Mouse (Mus musculus): ENCODE results near the gene Zfhx2.

GRCm38 (mm10) chr14:55066042-55066441 is 26.1 kb downstream of the Zfhx2 start:
- no peak for TF ChIP-seq ZNF384 (IDR thresholded peaks at IDR 0.05; ENCODE audit: low read depth, low read length)
- TF ChIP-seq POLR2A (IDR thresholded peaks at IDR 0.05; ENCODE audit: control insufficient read depth in 1 of 2, insufficient read depth in 1 of 2, low read depth in 1 of 2, low read length in 2 of 2, poor library complexity in 1 of 2) = no peak
- TF ChIP-seq MAZ (IDR thresholded peaks at IDR 0.05; ENCODE audit: low read depth, low read length) = no peak
- no peak for TF ChIP-seq EP300 (IDR thresholded peaks at IDR 0.05; ENCODE audit: low read depth in 1 of 2, low read length in 2 of 2)
- no peak for TF ChIP-seq E2F4 (IDR thresholded peaks at IDR 0.05; ENCODE audit: borderline replicate concordance, low read depth, low read length)
- no peak for TF ChIP-seq CTCF (IDR thresholded peaks at IDR 0.05 in 2 of 3, conservative IDR thresholded peaks at IDR 0.05 in 1 of 3; ENCODE audit: control insufficient read depth in 1 of 3, insufficient read depth in 1 of 3, low read depth in 2 of 3, low read length in 3 of 3, poor library complexity in 1 of 3, severe bottlenecking in 1 of 3)
- no peak for TF ChIP-seq CHD1 (IDR thresholded peaks at IDR 0.05; ENCODE audit: low read depth, low read length)
- TF ChIP-seq SIN3A (IDR thresholded peaks at IDR 0.05; ENCODE audit: low read length) = no peak
- no peak for TF ChIP-seq JUND (IDR thresholded peaks at IDR 0.05; ENCODE audit: low read depth, low read length)
- TF ChIP-seq ZC3H11A (IDR thresholded peaks at IDR 0.05; ENCODE audit: low read depth, low read length) = no peak
- no peak for TF ChIP-seq MYC (IDR thresholded peaks at IDR 0.05; ENCODE audit: low read depth, low read length)

All from MEL (cell line).